Mouse (Mus musculus): ENCODE results near the gene Col18a1.

DNA sequence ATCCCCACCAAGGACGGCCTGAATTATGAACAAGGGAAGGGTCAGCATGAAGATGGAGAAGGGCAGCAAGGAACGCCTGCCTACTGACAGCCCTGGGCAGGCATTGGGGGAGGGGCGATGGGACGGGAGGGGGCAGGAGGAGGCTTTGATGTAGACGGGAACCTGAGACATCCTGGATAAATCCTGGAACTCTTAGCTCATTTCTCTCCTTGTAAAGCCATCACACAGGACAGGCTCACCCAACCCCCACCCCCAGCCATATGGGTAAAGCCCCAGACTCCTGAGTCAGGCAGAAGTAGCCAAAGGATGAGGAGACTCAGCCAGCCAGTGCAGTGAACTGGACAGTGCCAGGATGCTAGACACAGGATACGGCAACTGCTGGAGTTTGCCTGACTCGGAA, 161.4 kb downstream of the Col18a1 start:
- TF ChIP-seq CTCF (conservative IDR thresholded peaks at IDR 0.05; ENCODE audit: low read length) (no peak), POU5F1 (IDR thresholded peaks at IDR 0.05; ENCODE audit: borderline replicate concordance, low read length) (no peak)

Data from E14TG2a.4 (cell line).